Mouse (Mus musculus): ENCODE measurements around the gene Def6.
A peak's percentile ranks its signal among the peaks of the same experiment; 100 is the strongest.
"Not testable (repeated sequence)": the region's sequence is repeated elsewhere in the genome, so short reads cannot be mapped to it uniquely, and the experiment has no call there.

Gene Def6

DNA sequence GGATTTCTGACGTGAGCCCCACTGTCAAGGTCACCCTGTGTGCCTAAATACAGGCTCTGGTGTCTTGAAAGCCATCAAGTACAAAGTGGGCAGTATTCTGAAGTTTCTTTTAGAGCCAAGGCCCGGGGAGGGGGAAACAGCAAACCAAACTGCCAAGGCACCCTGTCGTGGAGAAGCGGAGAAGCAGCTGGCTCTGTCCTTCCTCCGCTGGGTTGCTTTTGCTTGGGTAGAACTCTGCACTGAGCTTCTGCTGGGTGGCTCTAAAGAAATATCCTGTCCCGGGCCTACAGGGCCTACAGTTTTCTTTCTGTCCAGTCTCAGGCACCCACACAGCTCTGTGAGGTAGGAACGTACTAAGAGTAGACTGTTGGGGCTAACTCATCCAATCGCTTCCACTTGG is 486 bp upstream of the Def6 start:
- DNase-seq (ENCODE audit: inconsistent age in 2 of 2, low spot score in 1 of 2): peak in 1 of 2 experiments; percentile 64

GRCm38 (mm10) chr17:28208314-28208612 is 685 bp downstream of the Def6 start:
- DNase-seq (ENCODE audit: inconsistent age in 2 of 2, low spot score in 1 of 2): no peak

- DNase-seq (ENCODE audit: inconsistent age in 2 of 2, low spot score in 1 of 2): no peak
Observed at GRCm38 (mm10) chr17:28209457-28210110, 2.0 kb downstream of the Def6 start.

DNA sequence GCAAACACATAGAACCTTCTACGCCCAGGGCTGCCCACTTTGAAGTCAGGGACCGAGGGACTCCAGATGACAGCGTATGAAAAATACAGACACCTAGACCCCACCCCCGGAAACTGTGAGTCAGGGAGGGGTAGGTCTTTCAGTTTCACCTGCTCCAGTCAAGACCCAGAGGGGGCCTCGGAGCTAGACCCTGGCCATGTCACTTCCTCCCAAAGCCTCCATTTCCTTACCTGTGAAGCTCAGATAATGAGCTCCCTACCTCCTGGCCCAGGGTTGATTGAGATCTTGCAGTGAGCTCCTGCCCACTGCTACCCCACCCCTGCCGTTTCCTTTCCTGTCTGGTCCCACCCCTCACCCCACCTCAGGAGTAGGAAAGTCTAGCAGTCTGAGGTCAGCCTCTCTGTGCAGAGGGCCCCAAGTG is 4.4 kb downstream of the Def6 start:
- no peak for DNase-seq (ENCODE audit: inconsistent age in 2 of 2, low spot score in 1 of 2)

DNA sequence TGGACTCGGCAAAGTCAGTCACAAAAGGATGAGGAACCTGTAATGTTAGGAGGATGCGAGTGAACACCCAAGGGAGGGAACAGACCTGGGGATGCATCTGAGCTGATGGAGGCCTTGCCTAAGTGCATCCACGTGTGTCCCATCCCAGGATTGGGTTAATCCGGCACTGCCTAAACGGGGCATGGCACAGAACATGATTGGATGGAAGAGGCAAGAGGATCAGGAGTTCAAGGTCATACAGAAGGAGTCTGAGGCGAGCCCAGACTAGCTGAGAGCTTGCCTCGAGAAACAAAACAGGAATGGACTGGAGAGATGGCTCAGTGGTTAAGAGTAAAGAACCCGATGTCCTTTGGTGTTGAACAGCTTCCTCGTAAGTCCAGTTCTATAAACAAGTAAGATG is 4.8 kb downstream of the Def6 start:
- DNase-seq (ENCODE audit: inconsistent age in 2 of 2, low spot score in 1 of 2): no peak

- no peak for DNase-seq (ENCODE audit: inconsistent age in 2 of 2, low spot score in 1 of 2)
Observed at GRCm38 (mm10) chr17:28213236-28213635, 5.7 kb downstream of the Def6 start.

GRCm38 (mm10) chr17:28216791-28217190 is 9.2 kb downstream of the Def6 start:
- no peak for DNase-seq (ENCODE audit: inconsistent age in 2 of 2, low spot score in 1 of 2)

DNA sequence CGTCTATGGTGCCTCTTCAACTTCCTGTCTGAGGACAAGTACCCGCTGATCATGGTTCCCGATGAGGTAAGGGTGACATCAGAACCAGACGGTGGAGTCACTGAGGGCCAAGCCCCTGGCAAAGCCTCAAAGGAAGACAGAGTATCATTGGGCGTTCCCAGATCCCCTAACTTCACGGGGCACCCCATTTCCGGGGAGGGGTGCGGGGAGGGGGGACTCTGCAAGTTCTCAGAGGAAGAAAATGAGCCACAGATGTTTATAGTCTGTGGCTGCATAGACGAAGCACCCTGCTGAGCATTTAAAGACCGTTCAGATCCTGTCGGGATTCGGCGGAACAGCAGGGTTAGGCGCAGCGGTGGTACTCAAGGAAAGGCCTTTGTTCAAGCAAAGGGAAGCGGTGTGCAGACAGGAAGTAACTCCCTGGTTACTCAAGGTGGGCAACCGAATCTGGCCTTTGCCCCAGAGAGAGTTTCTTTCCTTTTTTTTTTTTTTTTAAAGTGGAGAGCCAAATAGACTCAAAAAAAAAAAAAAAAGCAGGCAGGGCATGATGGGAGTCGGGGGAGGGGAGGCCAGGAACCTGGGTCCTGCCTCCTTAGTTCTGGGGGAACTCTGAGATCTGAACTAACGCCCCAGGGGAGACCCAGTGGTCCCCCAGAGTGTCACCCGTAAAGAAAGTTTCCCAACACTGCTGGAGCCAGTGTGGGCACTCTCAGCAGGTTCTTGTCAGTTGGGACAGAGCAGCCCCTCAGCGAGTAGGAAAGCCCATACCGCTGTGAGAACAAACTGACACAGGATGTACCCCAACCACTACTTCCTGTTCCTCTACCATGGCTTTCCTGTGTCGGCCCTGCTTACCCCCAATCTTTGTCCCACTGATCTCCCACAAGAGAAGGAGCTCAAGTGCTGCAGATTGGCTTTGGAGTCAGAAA is 10.4 kb downstream of the Def6 start:
- DNase-seq (ENCODE audit: inconsistent age in 2 of 2, low spot score in 1 of 2): peak in 1 of 2 experiments; percentile 56

GRCm38 (mm10) chr17:28222463-28222862 is 14.9 kb downstream of the Def6 start:
- DNase-seq (ENCODE audit: inconsistent age in 2 of 2, low spot score in 1 of 2): not testable (repeated sequence)

- DNase-seq (ENCODE audit: inconsistent age in 2 of 2, low spot score in 1 of 2): peak; percentile 95 to 99
Observed at GRCm38 (mm10) chr17:28223561-28224391, 16.2 kb downstream of the Def6 start.

GRCm38 (mm10) chr17:28224615-28225014 is 17.0 kb downstream of the Def6 start:
- DNase-seq (ENCODE audit: inconsistent age in 2 of 2, low spot score in 1 of 2): no peak

GRCm38 (mm10) chr17:28226014-28226413 is 18.4 kb downstream of the Def6 start:
- peak; percentile 93 to 96 for DNase-seq (ENCODE audit: inconsistent age in 2 of 2, low spot score in 1 of 2)

DNA sequence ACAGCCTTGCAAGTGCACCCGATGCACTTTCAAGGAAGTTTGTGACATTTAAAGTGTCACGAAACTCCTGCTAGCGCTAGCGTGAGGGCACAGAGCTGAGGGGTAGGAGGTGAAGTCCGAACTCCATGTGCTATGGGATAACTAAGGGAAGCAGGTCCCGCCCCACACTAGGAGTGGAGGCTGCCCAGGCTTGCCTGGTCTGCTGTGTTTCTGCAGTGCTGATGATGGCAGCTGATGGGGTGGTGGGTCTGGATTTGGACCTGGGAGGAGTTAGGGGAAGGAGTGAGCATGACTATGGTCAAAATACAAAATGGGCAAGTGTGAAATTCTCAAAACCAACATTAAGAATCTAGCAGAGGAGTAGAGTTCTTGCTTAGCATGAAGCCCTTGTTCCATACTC is 22.9 kb downstream of the Def6 start:
- peak in 1 of 2 experiments; percentile 60 for DNase-seq (ENCODE audit: inconsistent age in 2 of 2, low spot score in 1 of 2)

DNA sequence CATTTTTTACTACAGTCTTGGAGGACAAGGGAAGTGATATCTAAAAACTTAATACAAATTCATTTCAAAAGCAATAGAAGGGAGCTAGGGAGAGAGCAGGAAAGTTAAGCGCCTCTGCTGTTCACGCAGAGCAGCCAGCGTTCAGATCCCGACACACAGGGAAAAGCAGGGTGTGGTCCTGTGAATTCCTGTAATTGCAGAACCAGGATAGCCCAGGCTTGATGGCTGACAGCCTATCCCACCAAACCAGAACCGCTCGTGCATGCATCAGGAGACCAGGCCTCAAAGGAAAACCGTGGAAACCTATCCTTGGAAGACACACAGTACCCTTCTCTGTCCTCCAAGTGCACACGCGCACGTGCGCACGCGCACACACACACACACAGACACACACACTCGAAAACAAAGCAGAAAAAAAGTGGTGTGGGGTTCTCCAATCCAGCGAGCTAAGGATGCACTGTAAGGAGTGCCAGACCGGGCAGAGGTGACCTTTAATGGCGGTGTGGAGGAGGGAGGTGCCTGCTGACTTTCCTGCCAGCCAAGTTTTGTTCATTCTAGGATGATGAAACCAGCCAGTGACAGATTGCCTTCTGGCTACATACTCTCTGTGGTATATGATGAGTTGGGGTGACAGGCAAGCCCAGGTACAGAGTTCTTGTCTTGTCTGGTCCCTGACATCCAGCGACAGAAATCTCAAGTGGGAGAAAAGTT is 23.6 kb downstream of the Def6 start:
- DNase-seq (ENCODE audit: inconsistent age in 2 of 2, low spot score in 1 of 2): peak in 1 of 2 experiments; percentile 68

GRCm38 (mm10) chr17:28232475-28233060 is 25.0 kb downstream of the Def6 start, which contains the start of gene Ppard:
Gene Ppard, plus strand, starts transcription at chr17:28232700.
- DNase-seq (ENCODE audit: inconsistent age in 2 of 2, low spot score in 1 of 2): peak; percentile 97 to 99

GRCm38 (mm10) chr17:28233091-28233731 is 25.6 kb downstream of the Def6 start:
- DNase-seq (ENCODE audit: inconsistent age in 2 of 2, low spot score in 1 of 2): peak; percentile 54 to 83

GRCm38 (mm10) chr17:28234641-28235040 is 27.1 kb downstream of the Def6 start:
- DNase-seq (ENCODE audit: inconsistent age in 2 of 2, low spot score in 1 of 2): no peak

GRCm38 (mm10) chr17:28235982-28236635 is 28.5 kb downstream of the Def6 start:
- peak in 1 of 2 experiments; percentile 83 for DNase-seq (ENCODE audit: inconsistent age in 2 of 2, low spot score in 1 of 2)

GRCm38 (mm10) chr17:28236636-28237015 is 29.0 kb downstream of the Def6 start:
- no peak for DNase-seq (ENCODE audit: inconsistent age in 2 of 2, low spot score in 1 of 2)

All from adrenal gland, adult (tissue).